Mouse (Mus musculus) NIH3T3 (cell line): Measurements from ENCODE around the gene Sh3gl2.

Experiments
- DNase-seq: peaks from one replicate; pipeline ENCODE4 v3.0.0-alpha.2; 2012; ENCODE audit warnings: low read depth

The Sh3gl2 gene

GRCm38 (mm10) chr4:85305912-85306573 is 101.1 kb downstream of the Sh3gl2 start:
- DNase-seq: no peak

GRCm38 (mm10) chr4:85319092-85319491 is 114.2 kb downstream of the Sh3gl2 start:
- DNase-seq: no peak

GRCm38 (mm10) chr4:85325454-85325853 is 120.5 kb downstream of the Sh3gl2 start:
- no peak for DNase-seq

- DNase-seq: no peak
These were observed 121.1 kb downstream of the Sh3gl2 start for GRCm38 (mm10) chr4:85326052-85326451.

- no peak for DNase-seq
These were observed 129.8 kb downstream of the Sh3gl2 start for GRCm38 (mm10) chr4:85334688-85335200.

GRCm38 (mm10) chr4:85336356-85336755 is 131.4 kb downstream of the Sh3gl2 start:
- no peak for DNase-seq

- DNase-seq: no peak
These were observed 134.2 kb downstream of the Sh3gl2 start for GRCm38 (mm10) chr4:85339126-85339525.

- no peak for DNase-seq
These were observed 135.8 kb downstream of the Sh3gl2 start for GRCm38 (mm10) chr4:85340686-85341085.

GRCm38 (mm10) chr4:85345911-85346310 is 141.0 kb downstream of the Sh3gl2 start:
- no peak for DNase-seq

- no peak for DNase-seq
These were observed 143.2 kb downstream of the Sh3gl2 start for GRCm38 (mm10) chr4:85348079-85348643.

- no peak for DNase-seq
These were observed 157.7 kb downstream of the Sh3gl2 start for GRCm38 (mm10) chr4:85362661-85363060.

- DNase-seq: no peak
These were observed 158.3 kb downstream of the Sh3gl2 start for GRCm38 (mm10) chr4:85363205-85363604.

GRCm38 (mm10) chr4:85371036-85371435 is 166.1 kb downstream of the Sh3gl2 start:
- DNase-seq: no peak

- no peak for DNase-seq
These were observed 169.9 kb downstream of the Sh3gl2 start for GRCm38 (mm10) chr4:85374801-85375200.

GRCm38 (mm10) chr4:85376187-85376586 is 171.3 kb downstream of the Sh3gl2 start:
- DNase-seq: no peak

- DNase-seq: no peak
These were observed 171.7 kb downstream of the Sh3gl2 start for GRCm38 (mm10) chr4:85376610-85377009.

- DNase-seq: no peak
These were observed 180.3 kb downstream of the Sh3gl2 start for GRCm38 (mm10) chr4:85385241-85385640.

GRCm38 (mm10) chr4:85387676-85388075 is 182.8 kb downstream of the Sh3gl2 start:
- no peak for DNase-seq

GRCm38 (mm10) chr4:85391795-85392194 is 186.9 kb downstream of the Sh3gl2 start:
- DNase-seq: peak; percentile 64

- no peak for DNase-seq
These were observed 193.8 kb downstream of the Sh3gl2 start for GRCm38 (mm10) chr4:85398765-85399164.

- peak; percentile 78 for DNase-seq
These were observed 197.9 kb downstream of the Sh3gl2 start for GRCm38 (mm10) chr4:85402823-85403222.

GRCm38 (mm10) chr4:85404424-85405194 is 199.7 kb downstream of the Sh3gl2 start:
- peak; percentile 75 for DNase-seq

- no peak for DNase-seq
These were observed 200.3 kb downstream of the Sh3gl2 start for GRCm38 (mm10) chr4:85405276-85405675.
